Comparison of ENCODE assay signal across 22 mouse cellular contexts in the genomic region with DNA sequence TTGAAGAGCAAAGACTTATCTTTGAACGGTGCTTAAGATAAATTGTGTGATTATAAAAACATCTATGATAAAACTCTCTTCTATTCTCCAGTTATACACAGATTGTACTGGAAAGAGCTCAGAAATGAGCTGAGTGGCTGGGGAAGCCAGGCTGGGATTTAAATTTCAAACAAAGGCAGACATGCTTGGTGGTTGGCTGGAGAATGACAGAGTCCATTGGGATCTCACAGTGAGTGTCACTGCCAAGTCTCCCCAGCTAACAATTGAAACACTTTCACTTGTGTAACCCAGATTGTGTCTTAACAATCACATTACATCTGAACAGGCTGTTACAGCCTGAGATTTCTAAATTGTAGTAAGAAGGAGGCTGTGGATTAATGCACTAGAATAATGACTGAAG.
A peak's percentile ranks its signal among the peaks of the same experiment; 100 is the strongest.
DNase-seq lines count a peak whose midpoint lies in the region; ATAC-seq and TF ChIP-seq lines count a peak whose summit lies in the region.
"Had no signal": no experiment of that assay in that cellular context is flagged by ENCODE, and none has a peak within 500 bp of the region (broad histone marks: within the 10 kb centered on the region; RNA-seq: fewer than 3 reads in every experiment).

No protein-coding gene starts in this region.

- intact Hi-C loops in gastrocnemius, adult 2 months (cut with DNase I): no loop called here

- no peak for ATAC-seq in midbrain, embryonic 11.5 days (ENCODE audit: low FRiP score)
- ATAC-seq in hindbrain, postnatal 0 days: no peak
- no peak for ATAC-seq in neural tube, embryonic 15.5 days (ENCODE audit: low FRiP score)
- ATAC-seq: activated CD4-positive, CD25-positive, alpha-beta regulatory T cell, adult 4 months; inflammation-experienced regulatory T-cells, adult 6 months; Patski had no signal

- H3K4me1 ChIP-seq in midbrain, embryonic 10.5 days: peaks cover 55% of the 10 kb centered on the region
- H3K4me1 ChIP-seq in midbrain, embryonic 11.5 days (ENCODE audit: control insufficient read depth, insufficient read depth, low read length): peaks cover 41% of the 10 kb centered on the region
- peaks cover 25% of the 10 kb centered on the region; the same call in 1 of the 2 replicates for H3K4me1 ChIP-seq in hindbrain, postnatal 0 days (ENCODE audit: insufficient read depth, low read length)
- H3K4me1 ChIP-seq in neural tube, embryonic 15.5 days: peaks cover 69% of the 10 kb centered on the region

- peak overlapping the region; percentile 19; the same call in 1 of the 2 replicates for H3K27ac ChIP-seq in midbrain, embryonic 10.5 days (replicated peaks)
- no peak overlapping the region for H3K27ac ChIP-seq in midbrain, embryonic 11.5 days (ENCODE audit: low read depth, low read length)
- H3K27ac ChIP-seq in hindbrain, postnatal 0 days: peak overlapping the region; percentile 0; the same call in 1 of the 2 replicates
- H3K27ac ChIP-seq in neural tube, embryonic 15.5 days (replicated peaks): peak overlapping the region; percentile 81
- no peak overlapping the region for H3K27ac ChIP-seq in gastrocnemius, adult 2 months
- H3K27ac ChIP-seq: embryonic facial prominence, embryonic 15.5 days; limb, embryonic 12.5 days; liver, embryonic 13.5 days; stomach, embryonic 15.5 days had no signal

- WGBS in midbrain, embryonic 10.5 days: 100% methylated on average over 1 of the region's 1 CpGs
- 100% methylated on average over 1 of the region's 1 CpGs for WGBS in midbrain, embryonic 11.5 days
- WGBS in hindbrain, postnatal 0 days: 44% methylated on average over 1 of the region's 1 CpGs
- 49% methylated on average over 1 of the region's 1 CpGs for WGBS in neural tube, embryonic 15.5 days

- TF ChIP-seq CTCF in hindbrain, postnatal 0 days (IDR thresholded peaks at IDR 0.05; ENCODE audit: low read depth): no peak
- TF ChIP-seq CTCF in gastrocnemius, adult 2 months (IDR thresholded peaks at IDR 0.05): no peak

- H3K4me3 ChIP-seq in midbrain, embryonic 10.5 days: no peak overlapping the region
- H3K4me3 ChIP-seq in midbrain, embryonic 11.5 days (ENCODE audit: low read depth, low read length): no peak overlapping the region
- H3K4me3 ChIP-seq in hindbrain, postnatal 0 days (ENCODE audit: low read length): no peak overlapping the region
- no peak overlapping the region for H3K4me3 ChIP-seq in neural tube, embryonic 15.5 days (replicated peaks)
- H3K4me3 ChIP-seq in gastrocnemius, adult 2 months: no peak overlapping the region
- H3K4me3 ChIP-seq: embryonic facial prominence, embryonic 15.5 days; limb, embryonic 12.5 days; liver, embryonic 13.5 days; megakaryocyte, embryonic 14.5 days; stomach, embryonic 15.5 days had no signal

- DNase-seq in midbrain, embryonic 10.5 days (ENCODE audit: low spot score): no peak
- no peak for DNase-seq in midbrain, embryonic 11.5 days (ENCODE audit: low spot score, missing footprints)
- peak; percentile 20 for DNase-seq in gonadal fat pad, adult 2 months (ENCODE audit: low read depth)
- DNase-seq in hindbrain, postnatal 0 days (ENCODE audit: low spot score): peak; percentile 46
- no peak for DNase-seq in adrenal gland, adult 2 months
- no peak for DNase-seq in kidney, postnatal 4 days
- no peak for DNase-seq in gastrocnemius, adult 2 months
- DNase-seq: cerebellum, postnatal 10 days; embryo, embryonic 11 days; gastrocnemius, postnatal 14 days; heart, postnatal 10 days; kidney, adult 9 months; liver, embryonic 13.5 days; lung, postnatal 10 days had no signal

- no peaks in the 10 kb centered on the region for H3K36me3 ChIP-seq in midbrain, embryonic 10.5 days
- no peaks in the 10 kb centered on the region for H3K36me3 ChIP-seq in midbrain, embryonic 11.5 days (ENCODE audit: control insufficient read depth, insufficient read depth, low read length)
- no peaks in the 10 kb centered on the region for H3K36me3 ChIP-seq in hindbrain, postnatal 0 days (ENCODE audit: insufficient read depth, low read length)
- H3K36me3 ChIP-seq in neural tube, embryonic 15.5 days: no peaks in the 10 kb centered on the region
- H3K36me3 ChIP-seq: embryonic facial prominence, embryonic 15.5 days; liver, embryonic 13.5 days; stomach, embryonic 15.5 days had no signal

- no peaks in the 10 kb centered on the region for H3K27me3 ChIP-seq in midbrain, embryonic 10.5 days (ENCODE audit: low read depth, poor library complexity, severe bottlenecking)
- no peaks in the 10 kb centered on the region for H3K27me3 ChIP-seq in midbrain, embryonic 11.5 days (ENCODE audit: control insufficient read depth, insufficient read depth, low read length)
- no peaks in the 10 kb centered on the region for H3K27me3 ChIP-seq in hindbrain, postnatal 0 days (ENCODE audit: insufficient read depth, low read length)
- H3K27me3 ChIP-seq in neural tube, embryonic 15.5 days (replicated peaks): no peaks in the 10 kb centered on the region
- H3K27me3 ChIP-seq: embryonic facial prominence, embryonic 15.5 days; limb, embryonic 12.5 days; liver, embryonic 13.5 days; Patski; stomach, embryonic 15.5 days had no signal

- no peak overlapping the region for H3K4me2 ChIP-seq in midbrain, embryonic 11.5 days
- no peak overlapping the region for H3K4me2 ChIP-seq in hindbrain, postnatal 0 days (ENCODE audit: low read depth, low read length)
- H3K4me2 ChIP-seq in neural tube, embryonic 15.5 days: no peak overlapping the region
- H3K4me2 ChIP-seq: embryonic facial prominence, embryonic 15.5 days; limb, embryonic 12.5 days; liver, embryonic 13.5 days; stomach, embryonic 15.5 days had no signal

- H3K9ac ChIP-seq in midbrain, embryonic 11.5 days (ENCODE audit: low read length): no peak overlapping the region
- H3K9ac ChIP-seq in hindbrain, postnatal 0 days (replicated peaks; ENCODE audit: low read length): no peak overlapping the region
- no peak overlapping the region for H3K9ac ChIP-seq in neural tube, embryonic 15.5 days (replicated peaks)
- H3K9ac ChIP-seq: embryonic facial prominence, embryonic 15.5 days; limb, embryonic 12.5 days; liver, embryonic 13.5 days; stomach, embryonic 15.5 days had no signal

- no peaks in the 10 kb centered on the region for H3K9me3 ChIP-seq in midbrain, embryonic 10.5 days (replicated peaks)
- no peaks in the 10 kb centered on the region for H3K9me3 ChIP-seq in midbrain, embryonic 11.5 days (ENCODE audit: control insufficient read depth, low read length)
- H3K9me3 ChIP-seq in hindbrain, postnatal 0 days (ENCODE audit: low read length): no peaks in the 10 kb centered on the region
- no peaks in the 10 kb centered on the region for H3K9me3 ChIP-seq in neural tube, embryonic 15.5 days (replicated peaks)
- H3K9me3 ChIP-seq: embryonic facial prominence, embryonic 15.5 days; limb, embryonic 12.5 days; liver, embryonic 13.5 days; stomach, embryonic 15.5 days had no signal

Comparison
In these comparisons a context has a peak if more than half of its experiments do, and no peak if none do; other contexts are left out.
1. H3K27ac ChIP-seq: peak in midbrain, embryonic 10.5 days (single experiment), hindbrain, postnatal 0 days (single experiment) and neural tube, embryonic 15.5 days (single experiment); none in midbrain, embryonic 11.5 days (single experiment) and gastrocnemius, adult 2 months (single experiment).
2. DNase-seq: peak in gonadal fat pad, adult 2 months (single experiment) and hindbrain, postnatal 0 days (single experiment); none in midbrain, embryonic 10.5 days (single experiment), midbrain, embryonic 11.5 days (single experiment), adrenal gland, adult 2 months (single experiment), kidney, postnatal 4 days (0 of 2) and gastrocnemius, adult 2 months (single experiment).